Mouse (Mus musculus): ENCODE data around the gene Lamtor2.
A peak's percentile ranks its signal among the peaks of the same experiment; 100 is the strongest.

Lamtor2 gene

GRCm38 (mm10) chr3:88543174-88543573, 9.7 kb downstream of the Lamtor2 start:
- DNase-seq (ENCODE audit: low spot score in 2 of 2), result no peak

- no peak for DNase-seq (ENCODE audit: low spot score in 2 of 2)
These were observed 10.4 kb downstream of the Lamtor2 start for GRCm38 (mm10) chr3:88542486-88542885.

- no peak for DNase-seq (ENCODE audit: low spot score in 2 of 2)
These were observed 11.1 kb downstream of the Lamtor2 start for GRCm38 (mm10) chr3:88541622-88542401.

GRCm38 (mm10) chr3:88540085-88540484, 12.8 kb downstream of the Lamtor2 start:
- no peak for DNase-seq (ENCODE audit: low spot score in 2 of 2)

GRCm38 (mm10) chr3:88539397-88539796, 13.5 kb downstream of the Lamtor2 start:
- no peak for DNase-seq (ENCODE audit: low spot score in 2 of 2)

- no peak for DNase-seq (ENCODE audit: low spot score in 2 of 2)
These were observed 14.4 kb downstream of the Lamtor2 start for GRCm38 (mm10) chr3:88538271-88539145.

GRCm38 (mm10) chr3:88537146-88537545, 15.7 kb downstream of the Lamtor2 start:
- no peak for DNase-seq (ENCODE audit: low spot score in 2 of 2)

- DNase-seq (ENCODE audit: low spot score in 2 of 2), result peak; percentile 78 to 79
These were observed 16.6 kb downstream of the Lamtor2 start for GRCm38 (mm10) chr3:88536103-88536930.

GRCm38 (mm10) chr3:88535527-88535926, 17.3 kb downstream of the Lamtor2 start:
- DNase-seq (ENCODE audit: low spot score in 2 of 2), result no peak

GRCm38 (mm10) chr3:88535005-88535404, 17.9 kb downstream of the Lamtor2 start:
- DNase-seq (ENCODE audit: low spot score in 2 of 2), result no peak

- no peak for DNase-seq (ENCODE audit: low spot score in 2 of 2)
These were observed 19.2 kb downstream of the Lamtor2 start for GRCm38 (mm10) chr3:88533706-88534105.

GRCm38 (mm10) chr3:88532689-88533511, 20.0 kb downstream of the Lamtor2 start:
- DNase-seq (ENCODE audit: low spot score in 2 of 2), result no peak

- no peak for DNase-seq (ENCODE audit: low spot score in 2 of 2)
These were observed 20.6 kb downstream of the Lamtor2 start, which contains the start of gene Mex3a for GRCm38 (mm10) chr3:88532299-88532674. Gene Mex3a, plus strand, starts transcription at chr3:88532395.

- DNase-seq (ENCODE audit: low spot score in 2 of 2), result peak; percentile 75 to 77
These were observed 21.3 kb downstream of the Lamtor2 start for GRCm38 (mm10) chr3:88531348-88532298.

GRCm38 (mm10) chr3:88530082-88530864, 22.6 kb downstream of the Lamtor2 start:
- DNase-seq (ENCODE audit: low spot score in 2 of 2), result no peak

- DNase-seq (ENCODE audit: low spot score in 2 of 2), result no peak
These were observed 23.5 kb downstream of the Lamtor2 start for GRCm38 (mm10) chr3:88529204-88530000.

GRCm38 (mm10) chr3:88528646-88529045, 24.2 kb downstream of the Lamtor2 start:
- no peak for DNase-seq (ENCODE audit: low spot score in 2 of 2)

- DNase-seq (ENCODE audit: low spot score in 2 of 2), result no peak
These were observed 25.3 kb downstream of the Lamtor2 start for GRCm38 (mm10) chr3:88527565-88527964.
